Mouse (Mus musculus): ENCODE data around the gene Glb1.

Glb1 gene

GRCm38 (mm10) chr9:114400949-114401684, at the start of gene Glb1, which contains the start of gene Tmppe:
Gene Glb1 (plus strand): TSS chr9:114401076.
Gene Tmppe (plus strand): TSS chr9:114401105.
- WGBS, result under 1% methylated on average over 73 of the region's 73 CpGs

GRCm38 (mm10) chr9:114367783-114368470, 32.9 kb upstream of the Glb1 start:
- under 1% methylated on average over 48 of the region's 48 CpGs for WGBS

GRCm38 (mm10) chr9:114368471-114368858, 32.4 kb upstream of the Glb1 start:
- 16% methylated on average over 12 of the region's 12 CpGs for WGBS

- WGBS, result 54% methylated on average over 5 of the region's 5 CpGs
Measured at GRCm38 (mm10) chr9:114369389-114369788, 31.5 kb upstream of the Glb1 start.

- 25% methylated on average over 5 of the region's 5 CpGs for WGBS
Measured at GRCm38 (mm10) chr9:114371717-114372116, 29.2 kb upstream of the Glb1 start.

- 94% methylated on average over 10 of the region's 10 CpGs for WGBS
Measured at GRCm38 (mm10) chr9:114375276-114375962, 25.5 kb upstream of the Glb1 start.

GRCm38 (mm10) chr9:114377168-114377567, 23.7 kb upstream of the Glb1 start:
- 94% methylated on average over 10 of the region's 10 CpGs for WGBS

- 93% methylated on average over 12 of the region's 12 CpGs for WGBS
Measured at GRCm38 (mm10) chr9:114379871-114380270, 21.0 kb upstream of the Glb1 start.

GRCm38 (mm10) chr9:114380881-114381733, 19.8 kb upstream of the Glb1 start:
- 71% methylated on average over 17 of the region's 17 CpGs for WGBS

GRCm38 (mm10) chr9:114382936-114383710, 17.8 kb upstream of the Glb1 start:
- WGBS, result 89% methylated on average over 17 of the region's 17 CpGs

- WGBS, result 93% methylated on average over 24 of the region's 24 CpGs
Measured at GRCm38 (mm10) chr9:114384691-114385090, 16.2 kb upstream of the Glb1 start.

- WGBS, result 98% methylated on average over 10 of the region's 10 CpGs
Measured at GRCm38 (mm10) chr9:114385160-114385559, 15.7 kb upstream of the Glb1 start.

- WGBS, result 77% methylated on average over 6 of the region's 6 CpGs
Measured at GRCm38 (mm10) chr9:114387086-114387485, 13.8 kb upstream of the Glb1 start.

GRCm38 (mm10) chr9:114388288-114388687, 12.6 kb upstream of the Glb1 start:
- WGBS, result 87% methylated on average over 8 of the region's 8 CpGs

GRCm38 (mm10) chr9:114388701-114389370, 12.0 kb upstream of the Glb1 start:
- WGBS, result 81% methylated on average over 3 of the region's 3 CpGs

- 80% methylated on average over 8 of the region's 8 CpGs for WGBS
Measured at GRCm38 (mm10) chr9:114389371-114389904, 11.4 kb upstream of the Glb1 start.

GRCm38 (mm10) chr9:114389905-114390748, 10.7 kb upstream of the Glb1 start, which contains the start of gene Crtap:
Gene Crtap (minus strand): TSS chr9:114390675.
- 2% methylated on average over 96 of the region's 96 CpGs for WGBS

GRCm38 (mm10) chr9:114390749-114391075, 10.2 kb upstream of the Glb1 start:
- 5% methylated on average over 10 of the region's 10 CpGs for WGBS

GRCm38 (mm10) chr9:114394136-114394535, 6.7 kb upstream of the Glb1 start:
- WGBS, result 72% methylated on average over 6 of the region's 6 CpGs
